Mouse (Mus musculus): ENCODE data around the gene Sec61b. TPM values are rescaled to one million over a fixed set of nuclear protein-coding genes. Genes with fewer than 3 reads are reported as not detected.

Sec61b gene
- total RNA-seq (2023) = 10 to 100 TPM; 52.1 to 61.0 TPM

GRCm38 (mm10) chr4:47473968-47474729 lies at the start of gene Sec61b, which contains the start of gene Alg2:
TSS of gene Sec61b (plus strand) at chr4:47474658.
TSS of gene Alg2 (minus strand) at chr4:47474333.

Other genes with a start within 250 kb of the Sec61b start
- gene Tgfbr1, start 121.4 kb upstream of the Sec61b start, total RNA-seq (2023) = 10 to 100 TPM; 35.5 to 36.3 TPM
- 10 to 100 TPM; 19.1 to 19.8 TPM for gene Alg2, start 325 bp upstream of the Sec61b start, total RNA-seq (2023)

All from B cell, adult 67 days (primary cell).